Mouse (Mus musculus): ENCODE measurements around the gene Prkg2.

GRCm38 (mm10) chr5:98946656-98947055 is 90.5 kb downstream of the Prkg2 start:
- TF ChIP-seq CTCF (IDR thresholded peaks at IDR 0.05; ENCODE audit: low read depth) (no peak), EP300 (IDR thresholded peaks at IDR 0.05; ENCODE audit: low read depth) (no peak)

Measured in liver, embryonic 14.5 days (tissue).